Mouse (Mus musculus) heart, postnatal 25 days (tissue): ENCODE measurements around the gene Aurkb. TPM values are rescaled to one million over a fixed set of nuclear protein-coding genes. Genes with fewer than 3 reads are reported as not detected.

Experiments used
- DNase-seq: peaks from one replicate; pipeline ENCODE4 v3.0.0; 2022; ENCODE audit warnings: low spot score
- intact Hi-C: fragments of 180-260 bp; cut with DNase I; formaldehyde crosslinking; loops from one replicate; pipeline ENCODE4 v1.15.1; 2025
- total RNA-seq, 2 experiments: library from RNA; stranded (reverse); gene quantifications; 2 replicates each; pipeline ENCODE4 v1.2.3; 2021

Aurkb gene
- total RNA-seq, 2 experiments from 2014 or later: 0.62 to 1.2 TPM

DNA sequence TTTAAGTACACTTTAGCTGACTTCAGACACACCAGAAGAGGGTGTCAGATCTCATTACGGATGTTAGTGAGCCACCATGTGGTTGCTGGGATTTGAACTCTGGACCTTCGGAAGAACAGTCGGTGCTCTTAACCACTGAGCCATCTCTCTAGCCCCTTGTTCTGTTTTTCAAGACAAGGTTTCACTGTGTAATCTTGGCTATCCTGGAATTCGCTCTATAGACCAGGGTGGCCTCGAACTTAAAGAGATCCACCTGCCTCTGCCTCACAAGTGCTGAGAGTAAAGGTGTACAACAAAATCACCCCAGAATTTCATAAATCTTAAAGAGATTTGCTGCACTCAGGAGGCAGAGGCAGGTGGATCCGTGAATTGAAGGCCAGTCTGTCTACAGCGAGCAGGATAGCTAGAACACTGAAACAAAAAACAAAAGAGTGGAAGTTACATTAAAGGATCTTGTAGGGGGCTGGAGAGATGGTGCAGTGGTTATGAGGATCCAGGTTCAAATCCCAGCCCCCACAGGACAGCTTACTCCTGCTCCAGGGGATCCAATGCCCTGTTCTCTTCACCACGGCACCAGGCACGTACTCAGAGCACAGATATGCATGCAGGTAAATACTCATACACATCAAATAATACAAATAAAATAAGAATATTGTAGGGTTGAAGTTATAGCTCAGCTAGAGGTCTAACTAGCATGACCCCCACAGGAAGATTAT, 30.5 kb downstream of the Aurkb start:
- intact Hi-C loops: no loop called here

GRCm38 (mm10) chr11:69076572-69076971, 31.1 kb downstream of the Aurkb start:
- no peak for DNase-seq
- intact Hi-C loops: no loop called here

More for the DNA sequence above, 30.5 kb downstream of the Aurkb start:
- DNase-seq: no peak

GRCm38 (mm10) chr11:69077316-69077715, 31.9 kb downstream of the Aurkb start:
- no peak for DNase-seq
- intact Hi-C loops: no loop called here

- DNase-seq: no peak
- intact Hi-C loops: no loop called here
These were observed 32.6 kb downstream of the Aurkb start for GRCm38 (mm10) chr11:69078041-69078440.

DNA sequence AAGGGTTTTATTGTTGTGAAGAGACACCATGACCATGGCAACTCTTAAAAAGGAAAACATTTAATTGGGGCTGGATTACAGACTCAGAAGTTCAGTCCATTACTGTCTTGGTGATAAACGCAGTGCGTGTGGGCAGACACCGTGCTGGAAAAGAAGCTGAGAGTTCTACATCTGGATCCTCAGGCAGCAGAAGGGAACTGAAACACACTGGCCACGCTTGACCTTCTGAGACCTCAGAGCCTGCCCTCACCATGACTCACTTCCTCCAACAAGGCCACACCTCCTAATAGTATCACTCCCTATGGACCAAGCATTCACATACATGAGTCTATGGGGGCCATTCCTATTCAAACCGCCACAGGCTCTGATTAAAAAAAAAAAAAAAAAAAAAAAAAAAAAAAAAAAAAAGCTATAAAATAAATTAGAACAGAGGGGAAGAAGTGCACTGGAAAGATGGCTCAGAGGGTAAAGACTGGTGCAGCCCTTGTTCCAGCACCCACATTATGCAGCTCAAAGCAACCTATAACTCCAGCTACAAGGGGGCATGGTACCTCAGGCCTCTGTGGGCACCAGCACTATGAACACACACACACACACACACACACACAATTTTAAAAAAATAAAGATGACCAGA, 33.5 kb downstream of the Aurkb start:
- intact Hi-C loops: no loop called here
- DNase-seq: peak; percentile 18

GRCm38 (mm10) chr11:69080102-69080854, 34.8 kb downstream of the Aurkb start:
- no peak for DNase-seq
- intact Hi-C loops: no loop called here

- no peak for DNase-seq
These were observed 35.4 kb downstream of the Aurkb start for GRCm38 (mm10) chr11:69080855-69081222.

GRCm38 (mm10) chr11:69081613-69082012, 36.2 kb downstream of the Aurkb start:
- intact Hi-C loops: no loop called here
- DNase-seq: no peak

More at GRCm38 (mm10) chr11:69080855-69081222, 35.4 kb downstream of the Aurkb start:
- intact Hi-C loops: no loop called here

- intact Hi-C loops: no loop called here
- no peak for DNase-seq
These were observed 40.2 kb downstream of the Aurkb start for GRCm38 (mm10) chr11:69085608-69086007.

DNA sequence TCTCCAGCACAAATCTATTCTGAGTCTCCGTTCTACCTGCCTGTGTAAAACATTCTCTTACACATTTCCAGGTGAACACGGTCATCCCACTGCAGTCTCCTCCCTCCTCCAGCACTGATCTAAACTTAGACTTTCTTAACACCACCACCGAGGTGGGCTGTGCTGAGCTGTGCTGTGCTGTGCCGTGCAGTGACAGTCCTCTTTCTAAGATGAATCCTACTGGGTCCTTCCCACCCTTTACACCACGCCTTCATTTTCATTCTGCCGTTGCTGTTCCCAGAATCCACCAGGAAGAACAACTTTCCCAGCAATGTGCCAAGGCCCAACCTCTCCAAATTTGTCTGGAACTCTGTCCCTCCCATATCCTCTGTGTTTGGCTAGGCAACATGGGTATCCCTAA, 40.9 kb downstream of the Aurkb start:
- no peak for DNase-seq
- intact Hi-C loops: no loop called here

DNA sequence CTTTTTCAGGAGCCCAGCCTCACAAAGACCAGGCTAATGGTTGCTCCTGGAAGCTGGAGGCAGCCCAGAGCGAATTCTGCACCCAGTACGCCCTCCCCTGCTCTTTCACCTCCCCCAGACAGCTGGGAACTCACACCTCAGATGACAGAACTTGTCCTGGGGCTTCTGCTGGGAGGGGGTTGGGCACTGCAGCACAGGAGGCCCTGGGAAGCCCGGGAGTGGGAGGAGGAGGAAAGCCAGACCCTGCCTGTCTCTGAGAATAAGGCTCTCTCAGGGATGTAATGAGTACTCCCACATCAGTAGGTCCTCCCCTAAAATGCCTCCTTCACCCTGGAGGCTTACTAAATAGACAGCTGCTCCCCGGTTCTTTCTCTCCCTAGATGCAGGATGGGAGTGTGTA, 41.6 kb downstream of the Aurkb start:
- intact Hi-C loops: no loop called here
- DNase-seq: no peak

GRCm38 (mm10) chr11:69087597-69087996, 42.1 kb downstream of the Aurkb start:
- intact Hi-C loops: no loop called here
- DNase-seq: no peak

DNA sequence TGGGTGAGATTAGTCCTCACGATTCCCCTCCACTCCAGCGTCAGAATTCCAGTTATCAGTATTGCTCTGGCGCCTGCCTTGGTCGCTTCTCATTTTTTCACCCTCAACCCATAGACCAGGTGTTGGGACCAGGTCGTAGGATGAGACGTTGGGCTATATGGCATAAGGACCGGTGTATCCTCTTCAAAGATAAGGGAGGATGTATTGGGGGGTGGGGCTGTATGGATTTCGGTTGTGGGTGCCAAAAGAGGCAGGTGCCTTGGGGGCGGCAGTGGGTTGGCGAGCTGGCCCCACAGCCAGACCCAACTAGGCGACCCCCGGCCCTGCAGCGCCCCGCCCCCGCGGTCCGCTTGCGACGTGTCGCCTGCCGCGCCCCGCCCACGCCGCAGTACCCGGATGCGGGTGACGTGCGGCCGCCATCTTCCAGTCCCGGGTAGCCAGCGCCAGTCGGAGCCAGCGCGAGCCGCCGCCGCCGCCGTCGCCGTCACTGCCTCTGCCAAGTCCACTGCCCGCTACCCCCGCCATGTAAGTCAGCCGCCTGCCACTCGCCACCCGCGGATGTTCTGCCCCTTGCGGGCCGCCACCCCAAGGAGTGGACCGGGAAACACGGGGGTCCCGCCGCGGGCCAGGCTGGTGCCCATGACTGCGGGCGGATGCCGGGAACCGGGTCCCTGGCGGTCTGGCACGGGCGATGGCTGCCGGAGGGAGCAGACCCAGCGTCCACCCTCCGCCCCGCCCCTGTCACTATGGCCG, 42.8 kb downstream of the Aurkb start, which contains the start of gene Vamp2:
TSS of gene Vamp2 (plus strand) at position 388 of the 753 bp plus-strand sequence.
- peak; percentile 85 for DNase-seq
- intact Hi-C loops: loop anchor here (2.0 kb wide), 1 partner anchor 17 kb away; the partner anchor contains the start of gene Tmem107

- no peak for DNase-seq
- intact Hi-C loops: loop anchor here (2.0 kb wide), 1 partner anchor 18 kb away; the partner anchor contains the start of gene Tmem107
These were observed 43.6 kb downstream of the Aurkb start for GRCm38 (mm10) chr11:69088856-69089615.

DNA sequence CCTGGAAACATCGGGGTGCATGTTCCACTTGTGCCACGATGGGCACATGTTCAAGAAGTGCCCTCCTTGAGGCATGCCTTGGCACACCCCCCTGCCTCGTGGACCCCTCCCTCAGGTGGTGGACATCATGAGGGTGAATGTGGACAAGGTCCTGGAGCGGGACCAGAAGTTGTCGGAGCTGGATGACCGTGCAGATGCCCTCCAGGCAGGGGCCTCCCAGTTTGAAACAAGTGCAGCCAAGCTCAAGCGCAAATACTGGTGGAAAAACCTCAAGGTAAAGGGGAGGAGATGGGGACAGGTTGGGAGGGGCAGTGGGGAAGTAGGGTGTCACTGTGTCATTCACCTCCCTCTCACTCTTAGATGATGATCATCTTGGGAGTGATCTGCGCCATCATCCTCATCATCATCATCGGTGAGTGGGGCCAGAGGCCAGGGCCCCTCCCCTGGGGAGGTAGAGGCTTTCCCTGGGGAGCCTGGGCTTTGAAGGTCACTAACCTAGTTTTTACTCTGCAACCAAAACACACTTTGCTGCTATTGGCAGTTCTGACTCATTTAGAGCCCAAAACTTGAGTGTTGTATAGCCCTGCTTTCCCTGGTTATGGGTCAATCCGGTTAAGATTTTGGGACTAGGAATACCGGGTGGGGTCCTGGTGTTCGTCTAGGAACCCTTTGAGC, 44.3 kb downstream of the Aurkb start:
- no peak for DNase-seq
- intact Hi-C loops: loop anchor here (2.0 kb wide), 1 partner anchor 19 kb away; the partner anchor contains the start of gene Tmem107

GRCm38 (mm10) chr11:69090367-69090766, 44.9 kb downstream of the Aurkb start:
- intact Hi-C loops: no loop called here
- no peak for DNase-seq

DNA sequence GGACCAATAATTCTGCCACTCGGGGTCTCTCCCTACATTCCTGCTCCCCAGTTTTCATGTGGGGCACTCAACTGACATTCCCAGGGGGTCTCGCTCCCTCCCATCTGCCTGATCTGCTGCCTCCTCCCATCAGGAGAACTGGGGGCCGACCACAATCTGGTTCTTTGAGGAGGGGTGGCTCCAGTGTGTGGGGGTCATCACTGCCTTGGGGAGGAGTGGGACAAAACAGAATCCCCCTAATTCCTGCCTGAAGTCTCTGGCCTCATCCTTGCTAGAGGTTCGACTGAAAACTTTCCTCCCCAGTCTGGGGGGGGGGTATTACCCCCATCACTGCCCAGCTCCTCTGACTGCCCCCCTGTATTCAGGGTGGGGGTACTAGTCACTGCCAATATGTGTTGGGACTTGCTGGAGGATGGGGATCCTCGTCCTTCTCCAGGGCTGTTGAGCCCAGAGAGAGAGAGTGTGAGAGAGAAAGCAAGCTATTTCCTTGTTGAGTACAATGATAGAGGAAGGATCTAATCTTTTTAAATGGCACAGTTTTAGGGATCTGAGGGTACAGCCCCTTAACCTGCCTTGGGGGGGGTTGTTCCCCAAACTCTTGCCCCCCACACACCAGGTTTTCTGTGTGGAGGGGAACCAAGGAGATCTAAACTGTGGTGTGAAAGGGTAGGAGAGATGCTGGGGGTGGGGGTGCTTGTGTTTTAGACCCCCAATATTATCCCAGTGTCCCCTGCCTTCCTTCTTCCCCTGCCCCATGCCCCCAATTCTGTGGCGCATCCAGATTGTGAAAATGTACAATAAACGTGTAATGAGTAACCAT, 46.3 kb downstream of the Aurkb start:
- intact Hi-C loops: loop anchor here (2.0 kb wide), 1 partner anchor 29 kb away; the partner anchor contains the start of gene Hes7
- DNase-seq: no peak

DNA sequence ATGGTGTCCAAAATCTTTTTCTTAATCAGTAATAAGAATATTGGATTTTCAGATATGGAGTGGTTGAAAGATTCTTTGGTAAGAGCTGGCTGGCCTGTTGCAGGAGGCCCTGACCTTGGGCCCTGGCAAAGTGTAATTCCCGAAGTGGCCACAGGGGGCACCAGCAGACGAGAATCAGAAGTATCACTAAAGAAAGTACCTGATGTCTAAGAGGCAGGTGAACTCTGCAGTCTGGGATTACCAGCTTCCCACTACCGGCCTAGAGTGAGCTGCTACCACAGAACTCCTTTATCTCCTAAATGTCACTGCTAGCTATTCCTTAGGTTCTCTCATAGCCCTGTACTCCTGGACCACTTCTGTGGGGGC, 46.9 kb downstream of the Aurkb start:
- no peak for DNase-seq
- intact Hi-C loops: loop anchor here (2.0 kb wide), 1 partner anchor 28 kb away; the partner anchor contains the start of gene Hes7
